Mouse (Mus musculus) heart, embryonic 14.5 days (tissue): ENCODE results near the gene Pold2. TPM values are rescaled to one million over a fixed set of nuclear protein-coding genes. Genes with fewer than 3 reads are reported as not detected.

ENCODE experiments used
- ATAC-seq: fragments of 200-750 bp; cut with Nextera tagmentation; 2 replicates; pipeline ENCODE4 v1.8.0; 2017; ENCODE audit warnings: low read depth, moderate TSS enrichment; ENCODE audit not compliant: insufficient number of reproducible peaks, insufficient read depth, low FRiP score
- H3K27ac ChIP-seq, 2 experiments: fragments of 200-500 bp in 1 of 2; fragments of 300-500 bp in 1 of 2; sonication (generic) in 1 of 2; replicated peaks in 1 of 2; 2 replicates each; pipeline ENCODE4 v1.5.1; 2012 to 2014; ENCODE audit warnings: low read depth in 2 of 2, low read length in 2 of 2, control low read depth in 1 of 2, mild to moderate bottlenecking in 1 of 2, mixed read lengths in 1 of 2; ENCODE audit not compliant: control insufficient read depth in 1 of 2, insufficient read depth in 1 of 2
- H3K27me3 ChIP-seq: fragments of 300-500 bp; sonication (generic); 2 replicates; pipeline ENCODE4 v1.6.1; 2014; ENCODE audit warnings: mild to moderate bottlenecking, low read length, control low read depth; ENCODE audit not compliant: control insufficient read depth, insufficient read depth
- H3K36me3 ChIP-seq: fragments of 300-500 bp; sonication (generic); 2 replicates; pipeline ENCODE4 v1.6.1; 2014; ENCODE audit warnings: mild to moderate bottlenecking, control low read depth, low read length, mixed read lengths; ENCODE audit not compliant: control insufficient read depth, insufficient read depth
- H3K4me1 ChIP-seq, 2 experiments: fragments of 200-500 bp in 1 of 2; fragments of 300-500 bp in 1 of 2; sonication (generic) in 1 of 2; 2 replicates each; pipeline ENCODE4 v1.6.1; 2012 to 2014; ENCODE audit warnings: low read length in 2 of 2, control low read depth in 1 of 2, mixed read lengths in 1 of 2; ENCODE audit not compliant: control insufficient read depth in 2 of 2, insufficient read depth in 2 of 2
- H3K4me2 ChIP-seq: fragments of 300-500 bp; sonication (generic); 2 replicates; pipeline ENCODE4 v1.6.1; 2014; ENCODE audit warnings: mild to moderate bottlenecking, low read length
- H3K4me3 ChIP-seq, 2 experiments: fragments of 200-500 bp in 1 of 2; fragments of 300-500 bp in 1 of 2; sonication (generic) in 1 of 2; 2 replicates each; pipeline ENCODE4 v1.5.1; 2012 to 2014; ENCODE audit warnings: low read length in 2 of 2, mild to moderate bottlenecking in 2 of 2, control low read depth in 1 of 2, low read depth in 1 of 2, moderate library complexity in 1 of 2; ENCODE audit not compliant: control insufficient read depth in 1 of 2, insufficient read depth in 1 of 2
- H3K9ac ChIP-seq: fragments of 300-500 bp; sonication (generic); 2 replicates; pipeline ENCODE4 v1.6.1; 2014; ENCODE audit warnings: mild to moderate bottlenecking, low read length
- H3K9me3 ChIP-seq: fragments of 300-500 bp; sonication (generic); 2 replicates; pipeline ENCODE4 v1.6.1; 2016; ENCODE audit warnings: low read length, control low read depth; ENCODE audit not compliant: control insufficient read depth
- WGBS: fragments of 180-500 bp; shearing (Covaris S2); extraction: QIAGEN DNeasy Blood & Tissue Kit; methylation state at CpG from one replicate; pipeline ENCODE4 v1.1.7; 2014; 5-methylcytosine and 5-hydroxymethylcytosine counted together
- polyA plus RNA-seq: library from polyadenylated mRNA; unstranded; fragments of >200 nt; fragmentation: Nextera tagmentation; extraction: Ambion mirVana; gene quantifications from 2 replicates; pipeline ENCODE4 v1.2.1, GENCODE M21; 2014

The Pold2 gene
- polyA plus RNA-seq, 1 experiment from 2014 or later, result 77.0 TPM

- Histone ChIP-seq H3K4me3 (no peak overlapping the region), H3K9ac (no peak overlapping the region), H3K36me3 (no peaks in the 10 kb centered on the region), H3K4me2 (no peak overlapping the region), H3K9me3 (no peaks in the 10 kb centered on the region), H3K4me1 (peaks cover 13 to 14% of the 10 kb centered on the region in 2 experiments), H3K27ac (no peak overlapping the region), H3K27me3 (peaks cover 10% of the 10 kb centered on the region; the same call in 1 of the 2 replicates)
- 78% methylated on average over 10 of the region's 10 CpGs for WGBS
- no peak for ATAC-seq
Observed at GRCm38 (mm10) chr11:5905778-5906518, 27.9 kb upstream of the Pold2 start.

DNA sequence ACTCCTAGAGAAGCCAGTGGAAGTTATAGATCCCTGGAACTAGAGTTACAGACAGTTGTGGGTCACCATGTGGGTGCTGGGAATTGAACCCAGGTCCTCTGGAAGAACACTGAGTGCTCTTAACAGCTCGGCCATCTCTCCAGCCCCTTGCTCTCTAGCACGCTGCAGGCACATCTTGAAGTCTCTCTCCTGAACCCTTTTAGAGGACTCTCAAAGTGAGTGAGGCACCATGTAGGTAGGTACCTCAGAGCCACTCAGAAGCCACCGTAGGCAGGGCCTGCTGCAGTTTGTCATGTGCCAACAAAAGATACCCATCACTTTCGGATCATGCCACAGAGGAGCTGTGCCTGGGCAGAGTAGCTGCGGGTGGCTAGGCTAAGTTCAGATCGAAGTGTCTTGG is 26.8 kb upstream of the Pold2 start:
- peaks cover 13 to 14% of the 10 kb centered on the region in 2 experiments for H3K4me1 ChIP-seq

GRCm38 (mm10) chr11:5904357-5904756 is 26.3 kb upstream of the Pold2 start:
- 92% methylated on average over 19 of the region's 19 CpGs for WGBS
- H3K9ac ChIP-seq, result no peak overlapping the region
- H3K9me3 ChIP-seq, result no peaks in the 10 kb centered on the region
- H3K36me3 ChIP-seq, result no peaks in the 10 kb centered on the region
- H3K4me3 ChIP-seq, result no peak overlapping the region
- peaks cover 13 to 14% of the 10 kb centered on the region in 2 experiments for H3K4me1 ChIP-seq
- no peak overlapping the region for H3K4me2 ChIP-seq
- no peak overlapping the region for H3K27ac ChIP-seq
- H3K27me3 ChIP-seq, result peaks cover 10% of the 10 kb centered on the region; the same call in 1 of the 2 replicates
- no peak for ATAC-seq

More for the DNA sequence above, 26.8 kb upstream of the Pold2 start:
- no peak overlapping the region for H3K27ac ChIP-seq
- H3K9me3 ChIP-seq, result no peaks in the 10 kb centered on the region
- 89% methylated on average over 6 of the region's 6 CpGs for WGBS
- no peaks in the 10 kb centered on the region for H3K36me3 ChIP-seq
- H3K4me2 ChIP-seq, result no peak overlapping the region
- no peak overlapping the region for H3K4me3 ChIP-seq
- H3K27me3 ChIP-seq, result peaks cover 10% of the 10 kb centered on the region; the same call in 1 of the 2 replicates
- no peak for ATAC-seq
- H3K9ac ChIP-seq, result no peak overlapping the region

GRCm38 (mm10) chr11:5903844-5904243 is 25.8 kb upstream of the Pold2 start:
- Histone ChIP-seq H3K9me3 (no peaks in the 10 kb centered on the region), H3K9ac (no peak overlapping the region), H3K4me2 (no peak overlapping the region), H3K27ac (no peak overlapping the region), H3K36me3 (no peaks in the 10 kb centered on the region), H3K4me1 (peaks cover 13 to 14% of the 10 kb centered on the region in 2 experiments), H3K4me3 (no peak overlapping the region), H3K27me3 (peaks cover 10% of the 10 kb centered on the region; the same call in 1 of the 2 replicates)
- WGBS, result 83% methylated on average over 2 of the region's 2 CpGs
- no peak for ATAC-seq

DNA sequence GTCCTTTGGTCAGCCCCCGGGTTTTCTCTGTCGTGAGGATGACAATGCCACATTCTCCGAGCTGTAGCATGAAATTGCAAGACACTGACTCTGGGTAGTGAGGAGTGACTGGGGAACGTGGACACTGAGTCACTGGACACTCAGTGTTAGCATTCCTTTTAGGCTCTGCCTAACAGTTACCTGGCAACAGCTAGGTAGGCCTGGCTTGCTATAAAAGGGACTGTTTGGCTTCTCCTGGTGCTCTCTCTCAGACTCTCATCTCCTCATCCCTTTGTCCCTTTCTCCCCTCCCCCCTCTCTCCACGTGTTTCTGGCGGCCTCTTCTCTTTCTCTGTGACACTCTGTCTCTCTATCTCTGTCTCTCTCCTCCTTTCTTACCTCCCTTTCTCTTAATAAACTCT is 24.3 kb upstream of the Pold2 start:
- H3K9me3 ChIP-seq, result no peaks in the 10 kb centered on the region
- H3K27me3 ChIP-seq, result peaks cover 10% of the 10 kb centered on the region; the same call in 1 of the 2 replicates
- peak overlapping the region in 1 of 2 experiments; percentile 38; a peak in 2 of 4 replicates for H3K4me3 ChIP-seq
- H3K9ac ChIP-seq, result peak overlapping the region; percentile 73
- peaks cover 26 to 27% of the 10 kb centered on the region in 2 experiments for H3K4me1 ChIP-seq
- ATAC-seq, result no peak
- H3K4me2 ChIP-seq, result peak overlapping the region; percentile 67
- 0 out of 4 replicates have a peak overlapping the region, but pooled peaks of 1 of the 2 experiments have one; percentile 28 for H3K27ac ChIP-seq
- 23% methylated on average over 6 of the region's 6 CpGs for WGBS
- H3K36me3 ChIP-seq, result no peaks in the 10 kb centered on the region

DNA sequence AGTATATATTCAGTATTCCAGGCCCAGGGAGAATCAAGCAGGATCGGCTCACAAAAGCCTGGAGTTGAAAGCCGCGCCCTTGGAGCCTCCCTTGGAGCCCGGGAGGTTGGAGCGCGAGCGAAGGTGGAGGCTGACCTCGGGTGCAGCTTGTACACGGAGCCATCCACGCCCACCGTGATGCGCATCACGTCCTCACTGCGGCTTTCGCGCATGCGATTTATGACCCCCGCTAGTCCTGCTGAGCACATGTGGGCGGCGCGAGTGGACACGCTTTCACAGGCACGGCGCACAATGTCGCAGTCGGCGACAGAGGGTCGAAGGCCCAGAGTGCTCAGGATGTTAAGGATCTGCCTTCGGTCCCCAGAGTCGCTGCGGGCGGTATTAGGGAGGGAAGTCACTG is 23.9 kb upstream of the Pold2 start:
- Histone ChIP-seq H3K27ac (peak overlapping the region in 1 of 2 experiments; percentile 47; a peak in 1 of 4 replicates), H3K4me1 (peaks cover 30 to 31% of the 10 kb centered on the region in 2 experiments), H3K27me3 (peaks cover 10% of the 10 kb centered on the region; the same call in 1 of the 2 replicates), H3K4me2 (peak overlapping the region; percentile 67), H3K9ac (peak overlapping the region; percentile 73), H3K4me3 (peak overlapping the region; percentile 35 to 38), H3K9me3 (no peaks in the 10 kb centered on the region), H3K36me3 (no peaks in the 10 kb centered on the region)
- ATAC-seq, result peak; percentile 40; the same call in 1 of the 2 replicates
- WGBS, result 2% methylated on average over 32 of the region's 32 CpGs

GRCm38 (mm10) chr11:5901320-5901719 is 23.2 kb upstream of the Pold2 start:
- 0 out of 2 replicates have a peak, but pooled peaks cover 2% of the 10 kb centered on the region for H3K36me3 ChIP-seq
- H3K27ac ChIP-seq, result peak overlapping the region; percentile 36 to 47; a peak in 3 of 4 replicates
- H3K4me2 ChIP-seq, result peak overlapping the region; percentile 67
- H3K4me3 ChIP-seq, result peak overlapping the region; percentile 35 to 38
- ATAC-seq, result no peak
- no peaks in the 10 kb centered on the region for H3K9me3 ChIP-seq
- H3K4me1 ChIP-seq, result peaks cover 37 to 38% of the 10 kb centered on the region in 2 experiments
- peak overlapping the region; percentile 73 for H3K9ac ChIP-seq
- H3K27me3 ChIP-seq, result peaks cover 10% of the 10 kb centered on the region; the same call in 1 of the 2 replicates
- 27% methylated on average over 3 of the region's 3 CpGs for WGBS
